Mouse (Mus musculus) spleen, postnatal 4 days (tissue): ENCODE measurements around the gene Rab12.

ENCODE experiments used
- DNase-seq, 2 experiments: peaks; one replicate each; pipeline ENCODE4 v3.0.0; 2022; ENCODE audit warnings: low spot score in 2 of 2

The Rab12 gene

GRCm38 (mm10) chr17:66448421-66449405, 70.8 kb downstream of the Rab12 start:
- DNase-seq = peak in 1 of 2 experiments; percentile 65

- DNase-seq = no peak
These were observed 71.6 kb downstream of the Rab12 start for GRCm38 (mm10) chr17:66447978-66448377.

- no peak for DNase-seq
These were observed 72.6 kb downstream of the Rab12 start for GRCm38 (mm10) chr17:66447007-66447312.

GRCm38 (mm10) chr17:66446196-66447006, 73.1 kb downstream of the Rab12 start:
- no peak for DNase-seq
